Mouse (Mus musculus): ENCODE measurements around the gene Pepd. TPM values are rescaled to one million over a fixed set of nuclear protein-coding genes. Genes with fewer than 3 reads are reported as not detected.

The Pepd gene
- total RNA-seq, 2 experiments from 2014 or later = 28.9 to 30.1 TPM

GRCm38 (mm10) chr7:34913956-34914355 lies 1.8 kb downstream of the Pepd start:
- no peak for DNase-seq (ENCODE audit: extremely low spot score in 1 of 2, low spot score in 2 of 2)
- Histone ChIP-seq H3K27ac (no peak overlapping the region), H3K4me3 (no peak overlapping the region)
- no peak for TF ChIP-seq CTCF (IDR thresholded peaks at IDR 0.05)
- intact Hi-C loops (cut with DNase I) = loop anchor here (2.0 kb wide), 2 partner anchors 101 to 237 kb away; partner anchors contain the start of gene Chst8

DNA sequence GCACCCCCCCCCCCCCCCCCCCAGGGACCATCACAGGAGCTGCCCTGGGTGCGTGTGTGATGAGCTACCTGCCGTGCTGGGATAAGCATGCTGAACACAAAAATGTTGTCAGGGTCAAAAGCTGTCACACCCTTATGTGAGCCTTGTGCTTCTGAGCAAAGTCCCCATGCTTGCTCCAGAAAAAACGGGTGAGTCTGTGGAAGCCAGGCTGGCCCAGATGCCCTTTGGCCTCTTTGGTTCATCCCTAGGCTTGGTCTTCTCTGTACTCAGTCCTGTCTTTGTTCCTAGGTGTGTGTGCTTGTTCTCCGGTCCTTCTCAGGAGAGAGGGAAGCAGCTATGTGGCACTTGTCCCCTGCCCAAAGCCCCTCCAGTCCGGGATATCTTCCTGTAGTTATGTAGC lies 3.4 kb downstream of the Pepd start:
- no peak for TF ChIP-seq CTCF (IDR thresholded peaks at IDR 0.05)
- H3K27ac ChIP-seq = no peak overlapping the region
- intact Hi-C loops (cut with DNase I) = loop anchor here (5.0 kb wide), 1 partner anchor 87 kb away; no protein-coding TSS in a partner anchor

GRCm38 (mm10) chr7:34917558-34917957 lies 5.4 kb downstream of the Pepd start:
- no peak overlapping the region for H3K27ac ChIP-seq
- H3K4me3 ChIP-seq = no peak overlapping the region
- no peak for DNase-seq (ENCODE audit: extremely low spot score in 1 of 2, low spot score in 2 of 2)
- TF ChIP-seq CTCF (IDR thresholded peaks at IDR 0.05) = no peak
- intact Hi-C loops (cut with DNase I) = loop anchor here (5.0 kb wide), 1 partner anchor 85 kb away; no protein-coding TSS in a partner anchor

More for the DNA sequence above, 3.4 kb downstream of the Pepd start:
- DNase-seq (ENCODE audit: extremely low spot score in 1 of 2, low spot score in 2 of 2) = no peak
- no peak overlapping the region for H3K4me3 ChIP-seq

DNA sequence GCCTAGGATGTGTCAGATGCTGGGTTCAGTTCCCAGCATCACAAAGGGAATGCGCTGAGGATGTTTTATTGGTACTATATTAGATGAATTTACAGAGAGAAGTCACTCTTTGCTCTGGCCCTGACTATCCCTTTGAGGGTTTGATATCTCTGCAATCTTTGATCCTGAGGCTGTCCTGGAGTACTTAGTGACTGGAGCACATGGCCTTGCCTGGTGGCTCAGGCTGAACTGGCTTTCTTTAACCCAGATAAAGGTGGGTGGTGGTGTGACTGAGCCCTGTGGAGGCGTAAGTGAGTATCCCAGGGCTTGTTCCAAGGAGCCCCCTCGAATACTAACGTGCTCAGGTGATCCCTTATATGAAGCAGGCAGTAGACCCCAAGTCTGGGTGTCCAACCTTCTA lies 5.8 kb downstream of the Pepd start:
- H3K27ac ChIP-seq = no peak overlapping the region
- no peak overlapping the region for H3K4me3 ChIP-seq
- intact Hi-C loops (cut with DNase I) = loop anchor here (5.0 kb wide), 1 partner anchor 84 kb away; no protein-coding TSS in a partner anchor
- DNase-seq (ENCODE audit: extremely low spot score in 1 of 2, low spot score in 2 of 2) = no peak
- TF ChIP-seq CTCF (IDR thresholded peaks at IDR 0.05) = no peak

- no peak for TF ChIP-seq CTCF (IDR thresholded peaks at IDR 0.05)
- no peak overlapping the region for H3K4me3 ChIP-seq
- intact Hi-C loops (cut with DNase I) = loop anchor here (5.0 kb wide), 1 partner anchor 84 kb away; no protein-coding TSS in a partner anchor
- no peak for DNase-seq (ENCODE audit: extremely low spot score in 1 of 2, low spot score in 2 of 2)
- H3K27ac ChIP-seq = no peak overlapping the region
These were observed 6.2 kb downstream of the Pepd start for GRCm38 (mm10) chr7:34918416-34918815.

DNA sequence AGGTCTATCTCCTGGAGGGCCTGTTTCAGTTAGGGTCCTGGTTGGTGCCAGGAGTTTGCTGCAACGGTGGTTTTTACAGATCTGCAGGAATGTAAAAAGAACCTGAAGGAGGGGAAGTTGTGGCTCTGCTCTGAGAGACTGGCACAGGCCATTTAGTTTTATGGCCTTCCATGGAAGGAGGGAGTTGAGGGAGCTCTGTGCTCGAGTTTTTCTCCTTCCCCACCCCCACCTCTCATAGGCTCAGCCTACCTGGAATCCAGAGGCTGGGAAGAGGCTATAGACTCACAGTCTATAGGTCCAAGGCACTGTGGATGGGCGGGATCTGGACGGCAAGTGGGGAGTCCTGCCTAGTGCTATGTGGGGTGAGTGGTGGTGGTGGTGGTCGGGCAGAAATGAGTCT lies 6.9 kb downstream of the Pepd start:
- no peak for TF ChIP-seq CTCF (IDR thresholded peaks at IDR 0.05)
- Histone ChIP-seq H3K4me3 (no peak overlapping the region), H3K27ac (no peak overlapping the region)
- no peak for DNase-seq (ENCODE audit: extremely low spot score in 1 of 2, low spot score in 2 of 2)
- intact Hi-C loops (cut with DNase I) = loop anchor here (5.0 kb wide), 1 partner anchor 83 kb away; no protein-coding TSS in a partner anchor

- DNase-seq (ENCODE audit: extremely low spot score in 1 of 2, low spot score in 2 of 2) = no peak
- intact Hi-C loops (cut with DNase I) = loop anchor here (5.0 kb wide), 1 partner anchor 82 kb away; no protein-coding TSS in a partner anchor
- peak; percentile 61 for TF ChIP-seq CTCF (IDR thresholded peaks at IDR 0.05)
- H3K27ac ChIP-seq = no peak overlapping the region
- no peak overlapping the region for H3K4me3 ChIP-seq
These were observed 7.6 kb downstream of the Pepd start for GRCm38 (mm10) chr7:34919809-34920208.

- H3K27ac ChIP-seq = no peak overlapping the region
- no peak for DNase-seq (ENCODE audit: extremely low spot score in 1 of 2, low spot score in 2 of 2)
These were observed 13.0 kb downstream of the Pepd start for GRCm38 (mm10) chr7:34925208-34925607.

GRCm38 (mm10) chr7:34925956-34926355 lies 13.8 kb downstream of the Pepd start:
- TF ChIP-seq CTCF (IDR thresholded peaks at IDR 0.05) = no peak
- DNase-seq (ENCODE audit: extremely low spot score in 1 of 2, low spot score in 2 of 2) = no peak
- intact Hi-C loops (cut with DNase I) = loop anchor here (5.0 kb wide), 1 partner anchor 249 kb away; no protein-coding TSS in a partner anchor
- H3K27ac ChIP-seq = no peak overlapping the region
- H3K4me3 ChIP-seq = no peak overlapping the region

More at GRCm38 (mm10) chr7:34925208-34925607, 13.0 kb downstream of the Pepd start:
- no peak for TF ChIP-seq CTCF (IDR thresholded peaks at IDR 0.05)
- intact Hi-C loops (cut with DNase I) = loop anchor here (5.0 kb wide), 1 partner anchor 248 kb away; no protein-coding TSS in a partner anchor
- H3K4me3 ChIP-seq = no peak overlapping the region

DNA sequence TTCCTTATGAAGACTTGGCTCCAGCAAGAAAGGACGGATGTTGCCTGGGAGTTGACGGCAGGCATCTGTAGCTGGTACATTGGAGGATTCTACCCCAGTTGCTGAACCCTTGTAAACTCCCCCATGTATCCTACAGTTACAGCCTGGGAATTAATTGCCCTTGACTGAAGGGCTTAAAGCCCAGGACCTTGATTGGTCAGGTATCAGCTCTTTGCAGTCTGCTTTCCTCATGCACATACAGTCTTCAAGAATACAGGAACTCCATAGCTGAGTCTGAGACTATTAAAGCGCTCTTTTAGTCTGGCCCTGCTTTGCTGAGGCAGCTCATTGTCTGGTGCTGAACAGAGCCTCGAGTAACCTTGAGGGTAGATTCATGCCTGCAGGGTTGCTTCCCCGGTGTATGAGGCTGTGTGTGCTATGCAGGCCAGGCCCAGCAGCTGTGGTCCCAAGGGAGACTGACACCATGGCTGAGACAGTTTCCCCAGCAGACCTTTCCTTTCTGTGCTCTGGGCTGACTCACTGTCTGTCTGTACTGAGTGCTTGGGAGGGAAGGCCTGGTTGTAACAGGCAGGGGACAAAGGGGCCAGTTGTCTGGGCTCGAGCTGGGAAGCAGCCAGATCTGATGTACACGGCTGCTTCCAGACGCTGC lies 17.6 kb downstream of the Pepd start:
- no peak for DNase-seq (ENCODE audit: extremely low spot score in 1 of 2, low spot score in 2 of 2)
- peak overlapping the region; percentile 19; the same call in 1 of the 2 replicates for H3K27ac ChIP-seq
- no peak overlapping the region for H3K4me3 ChIP-seq
- no peak for TF ChIP-seq CTCF (IDR thresholded peaks at IDR 0.05)
- intact Hi-C loops (cut with DNase I) = loop anchor here (5.0 kb wide), 1 partner anchor 252 kb away; no protein-coding TSS in a partner anchor

DNA sequence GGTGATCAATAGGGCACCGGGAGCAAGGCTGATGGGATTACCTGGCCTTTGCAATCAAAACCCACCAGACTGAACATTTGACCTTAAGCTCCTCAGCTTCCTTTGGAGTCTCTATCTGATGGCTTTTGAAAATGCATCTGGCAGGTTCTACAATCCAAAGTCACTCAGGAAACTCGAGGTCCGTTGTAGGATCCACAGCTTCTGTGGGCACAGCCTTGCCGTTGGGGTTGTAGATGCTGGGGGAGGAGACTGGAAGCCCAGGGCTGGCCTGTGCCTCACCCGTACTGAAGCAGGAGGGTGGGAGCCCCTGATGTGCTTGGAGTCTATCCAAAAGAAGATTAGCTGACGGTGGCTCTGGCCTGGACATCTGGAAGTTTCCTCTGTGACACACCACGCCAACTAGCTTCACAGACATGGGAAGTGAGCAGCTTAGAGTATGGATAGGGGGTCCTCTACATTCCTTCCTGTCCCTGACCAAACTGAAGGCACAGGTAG lies 18.1 kb downstream of the Pepd start:
- Histone ChIP-seq H3K27ac (no peak overlapping the region), H3K4me3 (no peak overlapping the region)
- TF ChIP-seq CTCF (IDR thresholded peaks at IDR 0.05) = no peak
- no peak for DNase-seq (ENCODE audit: extremely low spot score in 1 of 2, low spot score in 2 of 2)
- intact Hi-C loops (cut with DNase I) = no loop called here

- no peak for DNase-seq (ENCODE audit: extremely low spot score in 1 of 2, low spot score in 2 of 2)
- TF ChIP-seq CTCF (IDR thresholded peaks at IDR 0.05) = no peak
- intact Hi-C loops (cut with DNase I) = no loop called here
- no peak overlapping the region for H3K4me3 ChIP-seq
- H3K27ac ChIP-seq = no peak overlapping the region
These were observed 20.5 kb downstream of the Pepd start for GRCm38 (mm10) chr7:34932631-34933030.
